Mouse (Mus musculus) limb, embryonic 12.5 days (tissue): ENCODE data around the gene Dusp6. TPM values are rescaled to one million over a fixed set of nuclear protein-coding genes. Genes with fewer than 3 reads are reported as not detected.

Experiments used
- ATAC-seq: fragments of 200-750 bp; cut with Nextera tagmentation; 2 replicates; pipeline ENCODE4 v1.8.0; 2017; ENCODE audit warnings: low read depth, moderate TSS enrichment; ENCODE audit not compliant: insufficient number of reproducible peaks, insufficient read depth, low FRiP score, low TSS enrichment
- H3K27ac ChIP-seq: fragments of 300-500 bp; sonication (generic); 2 replicates; pipeline ENCODE4 v1.5.1; 2016; ENCODE audit warnings: mild to moderate bottlenecking, moderate library complexity
- H3K27me3 ChIP-seq: fragments of 300-500 bp; sonication (generic); 2 replicates; pipeline ENCODE4 v1.6.1; 2016; ENCODE audit warnings: mild to moderate bottlenecking, moderate library complexity
- H3K36me3 ChIP-seq: fragments of 300-500 bp; sonication (generic); 2 replicates; pipeline ENCODE4 v1.6.1; 2016; ENCODE audit warnings: mild to moderate bottlenecking, moderate library complexity
- H3K4me1 ChIP-seq: fragments of 300-500 bp; sonication (generic); replicated peaks from 2 replicates; pipeline ENCODE4 v1.6.1; 2016
- H3K4me2 ChIP-seq: fragments of 300-500 bp; sonication (generic); 2 replicates; pipeline ENCODE4 v1.6.1; 2016; ENCODE audit warnings: mild to moderate bottlenecking, moderate library complexity
- H3K4me3 ChIP-seq: fragments of 300-500 bp; sonication (generic); replicated peaks from 2 replicates; pipeline ENCODE4 v1.5.1; 2016; ENCODE audit warnings: mild to moderate bottlenecking
- H3K9ac ChIP-seq: fragments of 300-500 bp; sonication (generic); replicated peaks from 2 replicates; pipeline ENCODE4 v1.6.1; 2016; ENCODE audit warnings: mild to moderate bottlenecking, moderate library complexity
- H3K9me3 ChIP-seq: fragments of 300-500 bp; sonication (generic); 2 replicates; pipeline ENCODE4 v1.6.1; 2016; ENCODE audit warnings: mild to moderate bottlenecking, moderate library complexity
- WGBS: fragments of 180-500 bp; shearing (Covaris S2); methylation state at CpG from one replicate; pipeline ENCODE4 v1.1.7; 2016; 5-methylcytosine and 5-hydroxymethylcytosine counted together
- polyA plus RNA-seq: library from polyadenylated mRNA; unstranded; fragments of >200 nt; fragmentation: Nextera tagmentation; extraction: Ambion mirVana; gene quantifications from 2 replicates; pipeline ENCODE4 v1.2.1, GENCODE M21; 2016

Dusp6 gene
- polyA plus RNA-seq, 1 experiment from 2014 or later: 117 TPM

GRCm38 (mm10) chr10:99279067-99279880 is 16.2 kb downstream of the Dusp6 start:
- Histone ChIP-seq H3K36me3 (no peaks in the 10 kb centered on the region), H3K9me3 (no peaks in the 10 kb centered on the region), H3K4me3 (no peak overlapping the region), H3K27ac (no peak overlapping the region), H3K9ac (no peak overlapping the region), H3K4me1 (no peaks in the 10 kb centered on the region), H3K4me2 (no peak overlapping the region), H3K27me3 (no peaks in the 10 kb centered on the region)
- WGBS: 78% methylated on average over 22 of the region's 22 CpGs
- no peak for ATAC-seq

GRCm38 (mm10) chr10:99283981-99284385 is 21.0 kb downstream of the Dusp6 start:
- Histone ChIP-seq H3K9ac (no peak overlapping the region), H3K36me3 (no peaks in the 10 kb centered on the region), H3K9me3 (no peaks in the 10 kb centered on the region), H3K4me1 (peaks cover 24% of the 10 kb centered on the region), H3K4me2 (no peak overlapping the region), H3K27me3 (peaks cover 6% of the 10 kb centered on the region; the same call in 1 of the 2 replicates), H3K27ac (no peak overlapping the region), H3K4me3 (no peak overlapping the region)
- peak; percentile 63; the same call in 1 of the 2 replicates for ATAC-seq
- WGBS: 88% methylated on average over 10 of the region's 10 CpGs

DNA sequence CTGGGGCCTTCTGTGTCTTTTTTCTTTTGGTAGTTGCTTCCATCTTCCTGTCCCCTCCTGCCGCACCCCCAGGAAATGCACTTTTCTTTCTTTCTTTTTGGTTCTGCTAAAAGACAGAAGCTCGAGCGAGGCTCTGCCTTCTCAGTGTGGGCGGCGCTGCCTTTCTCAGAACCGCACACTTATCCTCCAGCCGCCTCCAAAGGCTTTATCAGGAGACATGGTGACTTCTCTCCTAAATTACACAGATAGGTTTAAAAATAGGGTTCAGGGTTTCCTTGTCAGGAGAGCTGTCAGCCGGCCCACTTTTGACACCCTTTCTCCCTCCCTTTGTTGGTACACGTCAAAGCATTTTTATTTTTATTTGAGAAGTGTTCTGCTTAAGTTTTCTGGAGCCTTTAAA is 21.9 kb downstream of the Dusp6 start:
- WGBS: 52% methylated on average over 9 of the region's 9 CpGs
- no peak overlapping the region for H3K4me2 ChIP-seq
- H3K9me3 ChIP-seq: no peaks in the 10 kb centered on the region
- no peak overlapping the region for H3K27ac ChIP-seq
- no peak overlapping the region for H3K9ac ChIP-seq
- H3K27me3 ChIP-seq: peaks cover 6% of the 10 kb centered on the region; the same call in 1 of the 2 replicates
- no peak overlapping the region for H3K4me3 ChIP-seq
- H3K36me3 ChIP-seq: no peaks in the 10 kb centered on the region
- no peak for ATAC-seq
- H3K4me1 ChIP-seq: peaks cover 24% of the 10 kb centered on the region

DNA sequence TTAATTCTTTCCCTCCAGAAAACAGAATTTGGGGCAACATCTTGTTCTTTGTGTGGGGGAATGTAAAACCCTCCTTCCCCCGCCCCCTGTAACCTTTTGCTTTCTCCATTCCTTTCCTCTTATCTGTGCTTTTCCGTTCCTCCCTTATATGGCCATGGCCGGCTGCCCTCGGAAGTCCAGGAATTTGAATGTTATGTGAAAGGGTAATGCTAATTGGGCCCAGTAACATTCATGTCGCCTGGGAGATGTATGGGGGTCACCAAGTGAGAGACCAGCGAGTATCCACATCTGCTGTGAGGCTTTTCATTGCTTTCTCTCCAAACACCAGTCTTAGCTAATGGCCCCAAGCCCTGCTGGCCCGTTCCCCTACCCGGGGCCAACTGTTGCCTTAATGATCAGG is 22.7 kb downstream of the Dusp6 start:
- Histone ChIP-seq H3K36me3 (no peaks in the 10 kb centered on the region), H3K4me2 (peak overlapping the region; percentile 6; the same call in 1 of the 2 replicates), H3K27ac (no peak overlapping the region), H3K9me3 (no peaks in the 10 kb centered on the region), H3K4me3 (no peak overlapping the region), H3K9ac (no peak overlapping the region), H3K4me1 (peaks cover 24% of the 10 kb centered on the region), H3K27me3 (peaks cover 6% of the 10 kb centered on the region; the same call in 1 of the 2 replicates)
- 10% methylated on average over 8 of the region's 8 CpGs for WGBS
- ATAC-seq: no peak

DNA sequence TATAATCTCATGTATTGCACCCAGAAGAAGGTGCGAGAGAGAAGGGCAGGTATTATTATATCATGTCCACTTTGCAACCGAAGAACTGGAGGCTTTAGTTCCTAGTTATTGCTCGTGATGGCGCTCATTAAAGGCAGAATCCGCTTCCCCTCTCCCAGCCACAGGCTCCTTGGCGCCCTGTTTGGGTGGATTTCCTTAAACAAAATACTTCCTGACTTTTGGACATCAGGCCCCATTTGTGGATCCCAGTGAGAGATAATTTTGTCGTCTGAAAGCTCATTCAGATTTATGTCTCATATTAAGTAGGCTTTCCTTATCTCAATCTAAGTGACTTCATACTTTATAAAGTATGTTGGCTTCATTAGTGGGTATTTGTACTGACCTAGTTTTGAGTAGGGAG is 23.2 kb downstream of the Dusp6 start:
- no peak overlapping the region for H3K27ac ChIP-seq
- H3K36me3 ChIP-seq: no peaks in the 10 kb centered on the region
- H3K9me3 ChIP-seq: no peaks in the 10 kb centered on the region
- 26% methylated on average over 7 of the region's 7 CpGs for WGBS
- no peak overlapping the region for H3K9ac ChIP-seq
- H3K4me2 ChIP-seq: peak overlapping the region; percentile 6; the same call in 1 of the 2 replicates
- peaks cover 6% of the 10 kb centered on the region; the same call in 1 of the 2 replicates for H3K27me3 ChIP-seq
- no peak overlapping the region for H3K4me3 ChIP-seq
- no peak for ATAC-seq
- H3K4me1 ChIP-seq: peaks cover 24% of the 10 kb centered on the region

DNA sequence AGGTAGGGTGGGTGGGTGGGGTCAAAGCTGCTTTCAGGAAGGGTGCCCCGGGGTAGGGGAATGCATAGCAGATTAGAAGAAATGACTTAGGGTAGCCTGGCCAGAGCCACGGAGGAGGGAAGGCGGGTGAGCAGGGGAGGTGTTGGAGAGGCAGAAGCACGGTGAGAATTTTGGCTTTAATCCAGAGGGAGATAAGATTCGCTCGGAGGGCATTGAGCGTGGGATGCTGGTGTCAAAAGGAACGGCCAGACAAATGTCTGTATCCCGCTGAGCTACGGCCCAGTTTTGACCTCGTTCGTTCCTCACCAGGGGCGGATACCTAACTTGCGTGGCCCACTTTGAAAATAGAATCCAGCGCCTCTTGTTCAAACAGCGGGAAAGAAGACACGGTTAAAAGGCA is 23.8 kb downstream of the Dusp6 start:
- Histone ChIP-seq H3K4me2 (peak overlapping the region; percentile 49), H3K36me3 (no peaks in the 10 kb centered on the region), H3K9ac (no peak overlapping the region), H3K9me3 (no peaks in the 10 kb centered on the region), H3K27ac (0 out of 2 replicates have a peak overlapping the region, but pooled peaks have one; percentile 23), H3K27me3 (peaks cover 6% of the 10 kb centered on the region; the same call in 1 of the 2 replicates), H3K4me1 (peaks cover 24% of the 10 kb centered on the region), H3K4me3 (no peak overlapping the region)
- no peak for ATAC-seq
- WGBS: 9% methylated on average over 17 of the region's 17 CpGs

- H3K9me3 ChIP-seq: no peaks in the 10 kb centered on the region
- H3K27ac ChIP-seq: no peak overlapping the region
- H3K4me2 ChIP-seq: peak overlapping the region; percentile 49
- peaks cover 6% of the 10 kb centered on the region; the same call in 1 of the 2 replicates for H3K27me3 ChIP-seq
- H3K36me3 ChIP-seq: no peaks in the 10 kb centered on the region
- H3K4me3 ChIP-seq: no peak overlapping the region
- H3K9ac ChIP-seq: no peak overlapping the region
- WGBS: 30% methylated on average over 6 of the region's 6 CpGs
- H3K4me1 ChIP-seq: peaks cover 24% of the 10 kb centered on the region
- ATAC-seq: no peak
These were observed 24.2 kb downstream of the Dusp6 start for GRCm38 (mm10) chr10:99287206-99287605.

DNA sequence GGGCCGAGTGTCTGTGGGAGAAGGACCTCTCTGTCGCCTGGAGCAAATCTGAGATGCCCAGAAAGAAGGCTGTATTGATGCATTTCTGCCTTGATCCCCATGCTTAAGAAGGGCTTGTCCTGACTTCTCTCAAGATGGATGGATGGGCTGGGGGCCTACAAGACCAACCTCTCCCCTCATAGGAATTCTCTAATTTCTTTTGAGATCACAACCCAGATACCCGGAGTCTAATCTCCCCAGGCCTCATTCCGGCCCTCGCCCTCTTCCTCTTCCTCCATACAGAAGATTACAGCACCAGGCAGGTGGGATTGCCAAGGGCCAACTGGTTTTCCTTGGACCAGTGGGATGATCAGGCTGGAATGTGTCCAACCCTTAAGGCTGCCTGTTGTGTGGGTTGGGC is 26.1 kb downstream of the Dusp6 start:
- WGBS: 76% methylated on average over 5 of the region's 5 CpGs
- Histone ChIP-seq H3K4me3 (no peak overlapping the region), H3K4me1 (peaks cover 24% of the 10 kb centered on the region), H3K9ac (no peak overlapping the region), H3K36me3 (no peaks in the 10 kb centered on the region), H3K4me2 (no peak overlapping the region), H3K27me3 (peaks cover 6% of the 10 kb centered on the region; the same call in 1 of the 2 replicates), H3K27ac (no peak overlapping the region), H3K9me3 (no peaks in the 10 kb centered on the region)
- ATAC-seq: no peak

GRCm38 (mm10) chr10:99293111-99293640 is 30.1 kb downstream of the Dusp6 start:
- Histone ChIP-seq H3K27ac (no peak overlapping the region), H3K4me1 (peaks cover under 1% of the 10 kb centered on the region), H3K36me3 (no peaks in the 10 kb centered on the region), H3K4me3 (no peak overlapping the region), H3K9ac (no peak overlapping the region), H3K9me3 (no peaks in the 10 kb centered on the region), H3K27me3 (no peaks in the 10 kb centered on the region; the same call in 1 of the 2 replicates), H3K4me2 (no peak overlapping the region)
- 88% methylated on average over 3 of the region's 3 CpGs for WGBS
- ATAC-seq: no peak

GRCm38 (mm10) chr10:99297721-99298120 is 34.7 kb downstream of the Dusp6 start:
- 47% methylated on average over 3 of the region's 3 CpGs for WGBS

More at GRCm38 (mm10) chr10:99297721-99298120, 34.7 kb downstream of the Dusp6 start:
- H3K27ac ChIP-seq: no peak overlapping the region
- no peaks in the 10 kb centered on the region; the same call in 1 of the 2 replicates for H3K27me3 ChIP-seq
- H3K9me3 ChIP-seq: no peaks in the 10 kb centered on the region
- no peak overlapping the region for H3K4me3 ChIP-seq
- H3K9ac ChIP-seq: no peak overlapping the region
- H3K4me2 ChIP-seq: no peak overlapping the region
- H3K36me3 ChIP-seq: no peaks in the 10 kb centered on the region
- H3K4me1 ChIP-seq: peaks cover 15% of the 10 kb centered on the region
- no peak for ATAC-seq
